Mouse (Mus musculus) liver, embryonic 14.5 days (tissue): Measurements from ENCODE around the gene Atp6v1a. TPM values are rescaled to one million over a fixed set of nuclear protein-coding genes. Genes with fewer than 3 reads are reported as not detected.
A peak's percentile ranks its signal among the peaks of the same experiment; 100 is the strongest.

ENCODE experiments used
- ATAC-seq: fragments of 200-750 bp; cut with Nextera tagmentation; 2 replicates; pipeline ENCODE4 v1.8.0; 2017; ENCODE audit warnings: moderate number of reproducible peaks, mild to moderate bottlenecking, moderate library complexity; ENCODE audit not compliant: insufficient read depth
- DNase-seq, 3 experiments: peaks; one replicate each; pipeline ENCODE4 v3.0.0-alpha.2; 2012 to 2013; ENCODE audit warnings: low read depth in 3 of 3, low spot score in 3 of 3
- H3K27ac ChIP-seq: fragments of 300-500 bp; sonication (generic); 2 replicates; pipeline ENCODE4 v1.5.1; 2014; ENCODE audit warnings: moderate library complexity, mild to moderate bottlenecking, control low read depth, inconsistent platforms
- H3K27me3 ChIP-seq: fragments of 300-500 bp; sonication (generic); 2 replicates; pipeline ENCODE4 v1.6.1; 2014; ENCODE audit warnings: mild to moderate bottlenecking, low read length, moderate library complexity; ENCODE audit not compliant: control insufficient read depth, insufficient read depth
- H3K36me3 ChIP-seq: fragments of 300-500 bp; sonication (generic); replicated peaks from 2 replicates; pipeline ENCODE4 v1.6.1; 2014; ENCODE audit warnings: low read depth; ENCODE audit not compliant: control insufficient read depth, insufficient read depth
- H3K4me1 ChIP-seq, 2 experiments: fragments of 200-500 bp in 1 of 2; fragments of 300-500 bp in 1 of 2; sonication (generic) in 1 of 2; replicated peaks; 2 replicates each; pipeline ENCODE4 v1.6.1; 2012 to 2014; ENCODE audit warnings: antibody characterized with exemption in 1 of 2, inconsistent platforms in 1 of 2, low read length in 1 of 2; ENCODE audit not compliant: control insufficient read depth in 2 of 2, insufficient read depth in 2 of 2
- H3K4me2 ChIP-seq: fragments of 300-500 bp; sonication (generic); 2 replicates; pipeline ENCODE4 v1.6.1; 2014; ENCODE audit warnings: low read depth, mild to moderate bottlenecking, control low read depth, moderate library complexity
- H3K4me3 ChIP-seq, 2 experiments: fragments of 200-500 bp in 1 of 2; fragments of 300-500 bp in 1 of 2; sonication (generic) in 1 of 2; 2 replicates each; pipeline ENCODE4 v1.5.1; 2012 to 2014; ENCODE audit warnings: low read depth in 2 of 2, low read length in 2 of 2, mild to moderate bottlenecking in 2 of 2, control low read depth in 1 of 2, inconsistent platforms in 1 of 2, moderate library complexity in 1 of 2; ENCODE audit not compliant: insufficient read depth in 1 of 2
- H3K9ac ChIP-seq: fragments of 300-500 bp; sonication (generic); replicated peaks from 2 replicates; pipeline ENCODE4 v1.6.1; 2014; ENCODE audit warnings: mild to moderate bottlenecking, control low read depth, moderate library complexity
- H3K9me3 ChIP-seq: fragments of 300-500 bp; sonication (generic); 2 replicates; pipeline ENCODE4 v1.6.1; 2016; ENCODE audit warnings: low read length, mixed read lengths; ENCODE audit not compliant: control insufficient read depth
- CTCF ChIP-seq: IDR thresholded peaks from 2 replicates; pipeline ENCODE4 v1.5.1; 2016; ENCODE audit warnings: antibody characterized with exemption, low read depth, control low read depth
- EP300 ChIP-seq: IDR thresholded peaks from 2 replicates; pipeline ENCODE4 v1.6.1; 2016; ENCODE audit warnings: antibody characterized with exemption, low read depth
- WGBS: fragments of 180-500 bp; shearing (Covaris S2); extraction: QIAGEN DNeasy Blood & Tissue Kit; methylation state at CpG from one replicate; pipeline ENCODE4 v1.1.7; 2014; ENCODE audit not compliant: insufficient replicate concordance; 5-methylcytosine and 5-hydroxymethylcytosine counted together
- polyA plus RNA-seq, 2 experiments: library from polyadenylated mRNA; depleted of rRNA in 1 of 2; stranded (reverse) in 1 of 2; unstranded in 1 of 2; fragments of >200 nt; fragmentation: Nextera tagmentation in 1 of 2; extraction: Ambion mirVana in 1 of 2; gene quantifications; 2 replicates each; pipeline versions ENCODE4 v1.2.1 to v1.2.3; 2012 to 2014

Atp6v1a gene
- polyA plus RNA-seq, 2 experiments = 11.9 to 28.8 TPM

GRCm38 (mm10) chr16:44053265-44053664 lies 86.2 kb downstream of the Atp6v1a start:
- Histone ChIP-seq H3K27ac (no peak overlapping the region), H3K36me3 (no peaks in the 10 kb centered on the region), H3K9ac (no peak overlapping the region), H3K4me2 (no peak overlapping the region), H3K9me3 (no peaks in the 10 kb centered on the region), H3K4me3 (no peak overlapping the region), H3K4me1 (no peaks in the 10 kb centered on the region), H3K27me3 (no peaks in the 10 kb centered on the region)
- ATAC-seq = no peak
- TF ChIP-seq CTCF (no peak), EP300 (no peak)
- 71% methylated on average over 6 of the region's 6 CpGs for WGBS
- DNase-seq = no peak

- H3K4me3 ChIP-seq = no peak overlapping the region
- no peak overlapping the region for H3K9ac ChIP-seq
- no peak for DNase-seq
- no peak for TF ChIP-seq CTCF
- TF ChIP-seq EP300 = no peak
- no peak overlapping the region for H3K27ac ChIP-seq
- H3K27me3 ChIP-seq = no peaks in the 10 kb centered on the region
- WGBS = 52% methylated on average over 6 of the region's 6 CpGs
- H3K4me1 ChIP-seq = no peaks in the 10 kb centered on the region
- no peak overlapping the region for H3K4me2 ChIP-seq
- no peaks in the 10 kb centered on the region for H3K36me3 ChIP-seq
- no peak for ATAC-seq
- H3K9me3 ChIP-seq = no peaks in the 10 kb centered on the region
Observed at GRCm38 (mm10) chr16:44052390-44052789, 87.1 kb downstream of the Atp6v1a start.

- Histone ChIP-seq H3K4me1 (no peaks in the 10 kb centered on the region), H3K4me3 (no peak overlapping the region), H3K36me3 (no peaks in the 10 kb centered on the region), H3K9me3 (no peaks in the 10 kb centered on the region), H3K4me2 (no peak overlapping the region), H3K9ac (no peak overlapping the region), H3K27me3 (no peaks in the 10 kb centered on the region), H3K27ac (no peak overlapping the region)
- TF ChIP-seq EP300 (no peak), CTCF (no peak)
- ATAC-seq (no peak), DNase-seq (no peak)
- WGBS = 40% methylated on average over 5 of the region's 5 CpGs
Observed at GRCm38 (mm10) chr16:44050139-44050538, 89.4 kb downstream of the Atp6v1a start.

- no peak for DNase-seq
- no peak for TF ChIP-seq EP300
- peak; percentile 63 for TF ChIP-seq CTCF
- Histone ChIP-seq H3K27ac (no peak overlapping the region), H3K4me3 (no peak overlapping the region), H3K27me3 (no peaks in the 10 kb centered on the region), H3K36me3 (no peaks in the 10 kb centered on the region), H3K9ac (no peak overlapping the region), H3K4me2 (no peak overlapping the region), H3K4me1 (no peaks in the 10 kb centered on the region), H3K9me3 (no peaks in the 10 kb centered on the region)
- ATAC-seq = no peak
- 57% methylated on average over 4 of the region's 4 CpGs for WGBS
Observed at GRCm38 (mm10) chr16:44039112-44039511, 100.4 kb downstream of the Atp6v1a start.

Other genes starting within 250 kb of the Atp6v1a start
- gene Ccdc191, start 249.9 kb downstream of the Atp6v1a start, polyA plus RNA-seq (2012; rRNA removed) = 0.49 and 0.92 TPM in 2 replicates
- 1.8 and 2.6 TPM in 2 replicates for gene Ccdc191, start 249.9 kb downstream of the Atp6v1a start, polyA plus RNA-seq (2014; fragmentation: Nextera tagmentation; extraction: Ambion mirVana)
- gene Qtrt2, start 212.9 kb downstream of the Atp6v1a start, polyA plus RNA-seq (2012; rRNA removed) = 9.2 and 10.4 TPM in 2 replicates
- 7.2 and 8.4 TPM in 2 replicates for gene Qtrt2, start 212.9 kb downstream of the Atp6v1a start, polyA plus RNA-seq (2014; fragmentation: Nextera tagmentation; extraction: Ambion mirVana)
- 0.22 and 0.25 TPM in 2 replicates for gene Zdhhc23, start 159.9 kb downstream of the Atp6v1a start, polyA plus RNA-seq (2012; rRNA removed)
- 0.16 and 0.20 TPM in 2 replicates for gene Zdhhc23, start 159.9 kb downstream of the Atp6v1a start, polyA plus RNA-seq (2014; fragmentation: Nextera tagmentation; extraction: Ambion mirVana)
- 1.0 and 1.6 TPM in 2 replicates for gene Gramd1c, start 76.4 kb downstream of the Atp6v1a start, polyA plus RNA-seq (2012; rRNA removed)
- 2.2 and 2.9 TPM in 2 replicates for gene Gramd1c, start 76.4 kb downstream of the Atp6v1a start, polyA plus RNA-seq (2014; fragmentation: Nextera tagmentation; extraction: Ambion mirVana)
- 11.3 and 19.1 TPM in 2 replicates for gene Naa50, start 125 bp upstream of the Atp6v1a start, polyA plus RNA-seq (2012; rRNA removed)
- 39.0 and 40.6 TPM in 2 replicates for gene Naa50, start 125 bp upstream of the Atp6v1a start, polyA plus RNA-seq (2014; fragmentation: Nextera tagmentation; extraction: Ambion mirVana)
- 3.7 and 3.9 TPM in 2 replicates for gene Usf3, start 33.5 kb upstream of the Atp6v1a start, polyA plus RNA-seq (2012; rRNA removed)
- gene Usf3, start 33.5 kb upstream of the Atp6v1a start, polyA plus RNA-seq (2014; fragmentation: Nextera tagmentation; extraction: Ambion mirVana) = 2.7 and 3.1 TPM in 2 replicates
- gene Sidt1, start 193.5 kb upstream of the Atp6v1a start, polyA plus RNA-seq (2012; rRNA removed) = 0.01 and 0.08 TPM in 2 replicates
- not detected in 2 replicates for gene Sidt1, start 193.5 kb upstream of the Atp6v1a start, polyA plus RNA-seq (2014; fragmentation: Nextera tagmentation; extraction: Ambion mirVana)
- 6.2 and 8.3 TPM in 2 replicates for gene Spice1, start 207.4 kb upstream of the Atp6v1a start, polyA plus RNA-seq (2012; rRNA removed)
- gene Spice1, start 207.4 kb upstream of the Atp6v1a start, polyA plus RNA-seq (2014; fragmentation: Nextera tagmentation; extraction: Ambion mirVana) = 4.8 and 9.2 TPM in 2 replicates